In genomic region chr14:32193557-32193956, GRCm38 (mm10) we compare ENCODE assay signal across 23 mouse cellular contexts. TPM values are rescaled to one million over a fixed set of nuclear protein-coding genes. Genes with fewer than 3 reads are reported as not detected.
DNase-seq lines count a peak whose midpoint lies in the region; ATAC-seq and TF ChIP-seq lines count a peak whose summit lies in the region.
"Not testable (repeated sequence)": the region's sequence is repeated elsewhere in the genome, so short reads cannot be mapped to it uniquely, and the experiment has no call there.
"Had no signal": no experiment of that assay in that cellular context is flagged by ENCODE, and none has a peak within 500 bp of the region (broad histone marks: within the 10 kb centered on the region; RNA-seq: fewer than 3 reads in every experiment).

No protein-coding gene starts in this region.

- H3K36me3 ChIP-seq in heart, adult 2 months (ENCODE audit: control insufficient read depth, insufficient read depth, low read length), result peaks cover 11% of the 10 kb centered on the region
- peaks cover 32% of the 10 kb centered on the region for H3K36me3 ChIP-seq in kidney, postnatal 0 days (ENCODE audit: insufficient read depth, low read length)
- H3K36me3 ChIP-seq in liver, embryonic 14.5 days (replicated peaks; ENCODE audit: control insufficient read depth, insufficient read depth, low read depth), result peaks cover 50% of the 10 kb centered on the region
- H3K36me3 ChIP-seq in midbrain, postnatal 0 days (ENCODE audit: insufficient read depth, low read length), result peaks cover 27% of the 10 kb centered on the region

- H3K27ac ChIP-seq in heart, adult 2 months; kidney, postnatal 0 days; liver, embryonic 14.5 days; midbrain, postnatal 0 days (ENCODE audit: low read depth, low read length): not testable (repeated sequence)

- intact Hi-C loops in heart, adult 2 months (cut with DNase I), result loop anchor here (2.0 to 10.0 kb wide), 3 partner anchors 71 to 539 kb away; no protein-coding TSS in a partner anchor

- H3K79me2 ChIP-seq in heart, adult 2 months (replicated peaks; ENCODE audit: control insufficient read depth, insufficient read depth, low read length), result not testable (repeated sequence)

- DNase-seq in 416B (ENCODE audit: low read depth), result peak; percentile 59
- peak; percentile 32 for DNase-seq in ES-CJ7 (ENCODE audit: low read depth, low spot score)
- DNase-seq in R1 (ENCODE audit: low read depth, low spot score), result peak; percentile 32
- DNase-seq in heart, adult 2 months; kidney, postnatal 0 days (ENCODE audit: low spot score); liver, embryonic 14.5 days (ENCODE audit: low read depth in 3 of 3, low spot score in 3 of 3); midbrain, postnatal 0 days (ENCODE audit: low spot score): not testable (repeated sequence)

- not testable (repeated sequence) for TF ChIP-seq POLR2A in heart, adult 2 months (IDR thresholded peaks at IDR 0.05; ENCODE audit: insufficient read depth, low read depth, low read length)

- not testable (repeated sequence) for H3K27me3 ChIP-seq in heart, adult 2 months (ENCODE audit: control insufficient read depth, insufficient read depth, low read length); kidney, postnatal 0 days (ENCODE audit: insufficient read depth, low read length); liver, embryonic 14.5 days (ENCODE audit: control insufficient read depth, insufficient read depth, low read length); midbrain, postnatal 0 days (ENCODE audit: insufficient read depth, low read length)

- not testable (repeated sequence) for TF ChIP-seq EP300 in heart, adult 2 months (IDR thresholded peaks at IDR 0.05; ENCODE audit: insufficient read depth, low read depth, low read length); liver, embryonic 14.5 days (IDR thresholded peaks at IDR 0.05; ENCODE audit: low read depth)

- not testable (repeated sequence) for H3K9me3 ChIP-seq in kidney, postnatal 0 days (replicated peaks; ENCODE audit: low read length); liver, embryonic 14.5 days (ENCODE audit: control insufficient read depth, low read length); midbrain, postnatal 0 days (ENCODE audit: low read length)

- H3K4me2 ChIP-seq in kidney, postnatal 0 days (ENCODE audit: low read length); liver, embryonic 14.5 days (ENCODE audit: low read depth); midbrain, postnatal 0 days (ENCODE audit: low read depth, low read length, poor library complexity, severe bottlenecking): not testable (repeated sequence)

- H3K4me3 ChIP-seq in heart, adult 2 months; kidney, postnatal 0 days (replicated peaks; ENCODE audit: low read depth, low read length); liver, embryonic 14.5 days (ENCODE audit: insufficient read depth in 1 of 2, low read depth in 2 of 2, low read length in 2 of 2); midbrain, postnatal 0 days (ENCODE audit: low read depth, low read length): not testable (repeated sequence)

- H3K4me1 ChIP-seq in heart, adult 2 months (ENCODE audit: control insufficient read depth, insufficient read depth, low read length); kidney, postnatal 0 days (replicated peaks; ENCODE audit: insufficient read depth, low read length); liver, embryonic 14.5 days (replicated peaks; ENCODE audit: control insufficient read depth in 2 of 2, insufficient read depth in 2 of 2, low read length in 1 of 2); midbrain, postnatal 0 days (ENCODE audit: insufficient read depth, low read length): not testable (repeated sequence)

- TF ChIP-seq CTCF in heart, adult 2 months (IDR thresholded peaks at IDR 0.05), result 0 out of 2 replicates have a peak, but pooled peaks have one; percentile 9
- peak; percentile 41; the same call in 1 of the 2 replicates for TF ChIP-seq CTCF in kidney, postnatal 0 days (IDR thresholded peaks at IDR 0.05; ENCODE audit: low read depth)
- peak; percentile 27 for TF ChIP-seq CTCF in liver, embryonic 14.5 days (IDR thresholded peaks at IDR 0.05; ENCODE audit: low read depth)
- TF ChIP-seq CTCF in midbrain, postnatal 0 days (IDR thresholded peaks at IDR 0.05), result peak; percentile 36

- not testable (repeated sequence) for H3K9ac ChIP-seq in heart, adult 2 months (ENCODE audit: low read depth, low read length); kidney, postnatal 0 days (ENCODE audit: low read depth, low read length); liver, embryonic 14.5 days (replicated peaks); midbrain, postnatal 0 days (replicated peaks; ENCODE audit: low read length, poor library complexity, severe bottlenecking)

- WGBS in heart, adult 2 months, result 69% methylated on average over 5 of the region's 5 CpGs
- 76% methylated on average over 5 of the region's 5 CpGs for WGBS in kidney, postnatal 0 days
- WGBS in liver, embryonic 14.5 days (ENCODE audit: insufficient replicate concordance), result 63% methylated on average over 5 of the region's 5 CpGs
- 81% methylated on average over 5 of the region's 5 CpGs for WGBS in midbrain, postnatal 0 days

- ATAC-seq in kidney, postnatal 0 days (replicated peaks; ENCODE audit: low FRiP score, low read depth); liver, embryonic 14.5 days (ENCODE audit: insufficient read depth); midbrain, postnatal 0 days (ENCODE audit: low FRiP score): not testable (repeated sequence)

RNA-seq across cellular contexts. Expression of gene Timm23, which starts 8.1 kb away (rescaled TPM):
- 100 to 1,000 TPM; 206 to 234 TPM for total RNA-seq in heart, adult 2 months (2021)
- polyA plus RNA-seq in heart, adult 2 months (2012; rRNA removed), result 264 and 384 TPM in 2 replicates
- polyA plus RNA-seq in kidney, postnatal 0 days (2015; fragmentation: Nextera tagmentation; extraction: Ambion mirVana), result 305 and 316 TPM in 2 replicates
- polyA plus RNA-seq in liver, embryonic 14.5 days (2012; rRNA removed), result 75.8 and 90.5 TPM in 2 replicates
- polyA plus RNA-seq in liver, embryonic 14.5 days (2014; fragmentation: Nextera tagmentation; extraction: Ambion mirVana), result 196 and 199 TPM in 2 replicates
- total RNA-seq in midbrain, postnatal 0 days (2014; rRNA removed), result 107 and 113 TPM in 2 replicates
- 242 and 251 TPM in 2 replicates for polyA plus RNA-seq in midbrain, postnatal 0 days (2015; fragmentation: Nextera tagmentation; extraction: Ambion mirVana)

RNA-seq across cellular contexts. Expression of gene Parg, which starts 8.2 kb away (rescaled TPM):
- total RNA-seq in heart, adult 2 months (2021), result 10 to 100 TPM; 20.0 to 21.2 TPM
- 3.7 and 6.3 TPM in 2 replicates for polyA plus RNA-seq in heart, adult 2 months (2012; rRNA removed)
- polyA plus RNA-seq in kidney, postnatal 0 days (2015; fragmentation: Nextera tagmentation; extraction: Ambion mirVana), result 33.3 and 34.8 TPM in 2 replicates
- polyA plus RNA-seq in liver, embryonic 14.5 days (2012; rRNA removed), result 4.4 and 6.0 TPM in 2 replicates
- 12.6 and 17.0 TPM in 2 replicates for polyA plus RNA-seq in liver, embryonic 14.5 days (2014; fragmentation: Nextera tagmentation; extraction: Ambion mirVana)
- total RNA-seq in midbrain, postnatal 0 days (2014; rRNA removed), result 40.7 and 45.9 TPM in 2 replicates
- polyA plus RNA-seq in midbrain, postnatal 0 days (2015; fragmentation: Nextera tagmentation; extraction: Ambion mirVana), result 24.7 and 25.7 TPM in 2 replicates

RNA-seq across cellular contexts. Expression of gene Ncoa4, which starts 33.9 kb away (rescaled TPM):
- 100 to 1,000 TPM; 135 to 196 TPM for total RNA-seq in heart, adult 2 months (2021)
- 36.7 and 72.2 TPM in 2 replicates for polyA plus RNA-seq in heart, adult 2 months (2012; rRNA removed)
- 97.2 and 99.1 TPM in 2 replicates for polyA plus RNA-seq in kidney, postnatal 0 days (2015; fragmentation: Nextera tagmentation; extraction: Ambion mirVana)
- polyA plus RNA-seq in liver, embryonic 14.5 days (2012; rRNA removed), result 80.7 and 117 TPM in 2 replicates
- polyA plus RNA-seq in liver, embryonic 14.5 days (2014; fragmentation: Nextera tagmentation; extraction: Ambion mirVana), result 353 and 363 TPM in 2 replicates
- total RNA-seq in midbrain, postnatal 0 days (2014; rRNA removed), result 117 and 151 TPM in 2 replicates
- 80.1 and 83.4 TPM in 2 replicates for polyA plus RNA-seq in midbrain, postnatal 0 days (2015; fragmentation: Nextera tagmentation; extraction: Ambion mirVana)

RNA-seq across cellular contexts. Expression of gene Msmb, which starts 51.7 kb away (rescaled TPM):
- total RNA-seq in heart, adult 2 months (2021), result not detected
- not detected in 2 replicates for polyA plus RNA-seq in heart, adult 2 months (2012; rRNA removed)
- not detected in 2 replicates for polyA plus RNA-seq in kidney, postnatal 0 days (2015; fragmentation: Nextera tagmentation; extraction: Ambion mirVana)
- polyA plus RNA-seq in liver, embryonic 14.5 days (2012; rRNA removed), result 0.13 and 0.19 TPM in 2 replicates
- polyA plus RNA-seq in liver, embryonic 14.5 days (2014; fragmentation: Nextera tagmentation; extraction: Ambion mirVana), result 0.33 and 0.38 TPM in 2 replicates
- not detected in 2 replicates for total RNA-seq in midbrain, postnatal 0 days (2014; rRNA removed)
- polyA plus RNA-seq in midbrain, postnatal 0 days (2015; fragmentation: Nextera tagmentation; extraction: Ambion mirVana), result not detected in 2 replicates
- total RNA-seq: adrenal gland, adult 2 months; adrenal gland, postnatal 25 days; ES-E14; gastrocnemius, adult 8-10 months; gastrocnemius, postnatal 36 days; heart, postnatal 14 days; hematopoietic stem cell, adult 5-6 weeks had no signal
- polyA plus RNA-seq: adrenal gland, adult 2 months; cerebellum, adult 2 months; embryonic facial prominence, embryonic 10.5 days; embryonic facial prominence, embryonic 14.5 days; forebrain, embryonic 13.5 days; heart, embryonic 10.5 days; heart, embryonic 14.5 days; hindbrain, embryonic 13.5 days; intestine, embryonic 15.5 days; Patski had no signal
